Mouse (Mus musculus) testis, adult 2 months (tissue): Measurements from ENCODE around the gene Klhl10. TPM values are rescaled to one million over a fixed set of nuclear protein-coding genes. Genes with fewer than 3 reads are reported as not detected.

ENCODE experiments used
- H3K27ac ChIP-seq: fragments of 200-500 bp; 2 replicates; pipeline ENCODE4 v1.5.1; 2012; ENCODE audit warnings: low read depth, low read length; ENCODE audit not compliant: control insufficient read depth, insufficient read depth
- H3K27me3 ChIP-seq: fragments of 200-500 bp; 2 replicates; pipeline ENCODE4 v1.6.1; 2012; ENCODE audit warnings: mild to moderate bottlenecking, low read length, moderate library complexity; ENCODE audit not compliant: control insufficient read depth, insufficient read depth
- H3K36me3 ChIP-seq: fragments of 200-500 bp; 2 replicates; pipeline ENCODE4 v1.6.1; 2012; ENCODE audit warnings: mild to moderate bottlenecking, low read length; ENCODE audit not compliant: control insufficient read depth, insufficient read depth
- H3K4me1 ChIP-seq: fragments of 200-500 bp; 2 replicates; pipeline ENCODE4 v1.6.1; 2012; ENCODE audit warnings: low read length; ENCODE audit not compliant: control insufficient read depth, insufficient read depth
- H3K4me3 ChIP-seq: fragments of 200-500 bp; 2 replicates; pipeline ENCODE4 v1.5.1; 2012; ENCODE audit warnings: low read depth, mild to moderate bottlenecking, low read length, moderate library complexity, mixed read lengths; ENCODE audit not compliant: control insufficient read depth
- CTCF ChIP-seq: fragments of 200-500 bp; IDR thresholded peaks from 2 replicates; pipeline ENCODE4 v1.5.1; 2012; ENCODE audit warnings: low read depth, mild to moderate bottlenecking, inconsistent platforms, low read length, moderate library complexity; ENCODE audit not compliant: control insufficient read depth, insufficient read depth, insufficient replicate concordance
- POLR2A ChIP-seq: fragments of 200-500 bp; IDR thresholded peaks from 2 replicates; pipeline ENCODE4 v1.6.1; 2012; ENCODE audit warnings: low read depth, mild to moderate bottlenecking, inconsistent platforms, low read length, moderate library complexity; ENCODE audit not compliant: control insufficient read depth
- polyA plus RNA-seq: library from polyadenylated mRNA; depleted of rRNA; stranded (reverse); fragments of >200 nt; gene quantifications from 2 replicates; pipeline ENCODE4 v1.2.3, GENCODE M21; 2012

The Klhl10 gene
- polyA plus RNA-seq, 1 experiment, result 444 TPM

- Histone ChIP-seq H3K27ac (no peak overlapping the region), H3K36me3 (no peaks in the 10 kb centered on the region), H3K4me1 (peaks cover 6% of the 10 kb centered on the region), H3K27me3 (no peaks in the 10 kb centered on the region), H3K4me3 (no peak overlapping the region)
- TF ChIP-seq CTCF (no peak), POLR2A (no peak)
These were observed 32.8 kb upstream of the Klhl10 start for GRCm38 (mm10) chr11:100408835-100409462.

GRCm38 (mm10) chr11:100409686-100410085 lies 32.0 kb upstream of the Klhl10 start:
- Histone ChIP-seq H3K4me1 (peaks cover 11% of the 10 kb centered on the region), H3K27ac (no peak overlapping the region), H3K36me3 (no peaks in the 10 kb centered on the region), H3K4me3 (no peak overlapping the region), H3K27me3 (no peaks in the 10 kb centered on the region)
- TF ChIP-seq CTCF (no peak), POLR2A (no peak)

GRCm38 (mm10) chr11:100411736-100412135 lies 30.0 kb upstream of the Klhl10 start:
- no peak overlapping the region for H3K4me3 ChIP-seq
- H3K4me1 ChIP-seq, result peaks cover 19% of the 10 kb centered on the region
- no peak overlapping the region for H3K27ac ChIP-seq
- H3K27me3 ChIP-seq, result no peaks in the 10 kb centered on the region
- TF ChIP-seq POLR2A, result no peak
- TF ChIP-seq CTCF, result no peak
- no peaks in the 10 kb centered on the region for H3K36me3 ChIP-seq

GRCm38 (mm10) chr11:100413541-100413940 lies 28.2 kb upstream of the Klhl10 start:
- peaks cover 19% of the 10 kb centered on the region for H3K4me1 ChIP-seq

GRCm38 (mm10) chr11:100414021-100414913 lies 27.4 kb upstream of the Klhl10 start, which contains the start of gene P3h4:
Gene P3h4, minus strand, starts transcription at chr11:100414836.
- H3K27me3 ChIP-seq, result no peaks in the 10 kb centered on the region
- peaks cover 19% of the 10 kb centered on the region for H3K4me1 ChIP-seq
- peak within 1 kb of the TSS; percentile 71 for H3K4me3 ChIP-seq
- H3K27ac ChIP-seq, result peak within 1 kb of the TSS; percentile 44; the same call in 1 of the 2 replicates
- peak; percentile 43; the same call in 1 of the 2 replicates for TF ChIP-seq CTCF
- TF ChIP-seq POLR2A, result peak; percentile 1; the same call in 1 of the 2 replicates
- H3K36me3 ChIP-seq, result no peaks in the 10 kb centered on the region

More at GRCm38 (mm10) chr11:100413541-100413940, 28.2 kb upstream of the Klhl10 start:
- Histone ChIP-seq H3K36me3 (no peaks in the 10 kb centered on the region), H3K4me3 (peak overlapping the region; percentile 71), H3K27ac (no peak overlapping the region), H3K27me3 (no peaks in the 10 kb centered on the region)
- TF ChIP-seq CTCF (no peak), POLR2A (no peak)

GRCm38 (mm10) chr11:100414914-100415822 lies 26.5 kb upstream of the Klhl10 start, which contains the start of gene Fkbp10:
Gene Fkbp10, plus strand, starts transcription at chr11:100415697.
- no peaks in the 10 kb centered on the region for H3K36me3 ChIP-seq
- H3K27ac ChIP-seq, result peak within 1 kb of the TSS; percentile 44; the same call in 1 of the 2 replicates
- peaks cover 19% of the 10 kb centered on the region for H3K4me1 ChIP-seq
- no peak for TF ChIP-seq CTCF
- no peak for TF ChIP-seq POLR2A
- H3K27me3 ChIP-seq, result no peaks in the 10 kb centered on the region
- peak within 1 kb of the TSS; percentile 71 for H3K4me3 ChIP-seq

- H3K27me3 ChIP-seq, result no peaks in the 10 kb centered on the region
- H3K4me1 ChIP-seq, result peaks cover 4% of the 10 kb centered on the region
- no peak overlapping the region for H3K27ac ChIP-seq
- no peak for TF ChIP-seq POLR2A
- no peak for TF ChIP-seq CTCF
- H3K36me3 ChIP-seq, result no peaks in the 10 kb centered on the region
- H3K4me3 ChIP-seq, result no peak overlapping the region
These were observed 20.2 kb upstream of the Klhl10 start for GRCm38 (mm10) chr11:100421537-100421936.
